Mouse (Mus musculus) C2C12 (cell line): ENCODE results near the gene Taf10.

Experiments used
- CTCF ChIP-seq: IDR thresholded peaks from one replicate; pipeline ENCODE4 v1.5.1; 2011; ENCODE audit not compliant: control insufficient read depth, insufficient read depth, insufficient read length
- FOSL1 ChIP-seq: IDR thresholded peaks from one replicate; pipeline ENCODE4 v1.8.0; 2011; ENCODE audit warnings: mild to moderate bottlenecking, low read length; ENCODE audit not compliant: poor library complexity, insufficient read depth, severe bottlenecking
- MAX ChIP-seq: IDR thresholded peaks from one replicate; pipeline ENCODE4 v1.6.1; 2011; ENCODE audit warnings: mild to moderate bottlenecking, control low read depth

DNA sequence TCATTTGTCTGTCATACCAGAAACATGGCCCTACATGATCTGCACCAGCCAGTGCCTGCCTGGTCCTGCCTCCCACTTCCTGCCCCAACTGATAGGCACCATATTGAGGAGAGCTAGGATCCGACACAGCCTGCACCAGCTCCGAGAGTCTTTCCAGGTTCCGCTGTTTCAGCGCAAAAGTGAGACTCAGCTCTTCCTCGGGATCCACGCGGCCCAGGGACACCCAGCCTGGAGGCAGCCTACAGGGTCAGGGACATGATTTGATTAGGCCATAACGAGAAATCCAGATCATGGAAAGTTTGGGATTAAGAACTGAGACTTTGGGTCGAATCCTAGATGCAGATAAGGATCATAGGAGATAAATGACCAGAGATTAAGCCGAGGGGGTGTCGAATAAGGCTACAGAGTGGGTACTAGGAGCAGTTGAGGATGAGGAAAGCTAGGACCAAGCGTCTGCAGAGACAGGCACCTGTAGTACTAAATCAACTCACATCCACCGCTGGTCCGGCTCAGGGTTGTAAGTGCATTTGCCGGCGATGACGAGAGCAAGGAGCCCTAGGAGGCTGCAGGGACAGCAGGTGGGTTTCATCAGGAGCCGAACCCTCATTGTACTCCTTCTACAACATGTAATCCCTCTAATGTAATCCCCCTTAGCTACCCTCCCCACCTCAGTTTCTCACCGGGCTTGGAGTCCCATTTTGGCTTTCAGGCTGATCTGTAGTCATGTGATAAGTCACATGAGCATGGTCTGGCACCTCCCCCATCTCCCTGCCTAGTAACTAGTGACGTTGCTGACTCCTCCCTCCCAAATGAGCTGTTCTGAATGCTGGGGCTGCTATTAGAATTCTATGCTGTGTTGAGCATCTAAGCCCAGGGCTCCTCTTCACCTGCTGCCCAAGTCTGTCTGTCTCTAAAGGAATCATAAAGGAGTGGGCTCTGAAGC, 7.6 kb upstream of the Taf10 start, which contains the start of gene Tpp1:
- TF ChIP-seq CTCF (no peak), MAX (no peak), FOSL1 (no peak)
